Mouse (Mus musculus) E14TG2a.4 (cell line): ENCODE measurements around the gene Gprc5d.

Experiments used
- H3K27me3 ChIP-seq: 2 replicates; pipeline ENCODE4 v1.6.1; 2014; ENCODE audit warnings: low read length, control low read depth; ENCODE audit not compliant: insufficient read depth
- H3K36me3 ChIP-seq: 2 replicates; pipeline ENCODE4 v1.6.1; 2014; ENCODE audit warnings: low read length, control low read depth; ENCODE audit not compliant: insufficient read depth
- H3K4me1 ChIP-seq: replicated peaks from 2 replicates; pipeline ENCODE4 v1.6.1; 2014; ENCODE audit warnings: low read depth, low read length, control low read depth
- H3K4me3 ChIP-seq: replicated peaks from 2 replicates; pipeline ENCODE4 v1.5.1; 2014; ENCODE audit warnings: mild to moderate bottlenecking, low read length
- H3K9me3 ChIP-seq: 2 replicates; pipeline ENCODE4 v1.6.1; 2014; ENCODE audit warnings: low read length, control low read depth
- CTCF ChIP-seq: conservative IDR thresholded peaks from 2 replicates; pipeline ENCODE4 v1.5.1; 2014; ENCODE audit warnings: low read length
- NANOG ChIP-seq: IDR thresholded peaks from 2 replicates; pipeline ENCODE4 v1.6.1; 2014; ENCODE audit warnings: borderline replicate concordance, low read length, mixed read lengths
- POU5F1 ChIP-seq: IDR thresholded peaks from 2 replicates; pipeline ENCODE4 v1.6.1; 2014; ENCODE audit warnings: low read length, borderline replicate concordance

The Gprc5d gene

DNA sequence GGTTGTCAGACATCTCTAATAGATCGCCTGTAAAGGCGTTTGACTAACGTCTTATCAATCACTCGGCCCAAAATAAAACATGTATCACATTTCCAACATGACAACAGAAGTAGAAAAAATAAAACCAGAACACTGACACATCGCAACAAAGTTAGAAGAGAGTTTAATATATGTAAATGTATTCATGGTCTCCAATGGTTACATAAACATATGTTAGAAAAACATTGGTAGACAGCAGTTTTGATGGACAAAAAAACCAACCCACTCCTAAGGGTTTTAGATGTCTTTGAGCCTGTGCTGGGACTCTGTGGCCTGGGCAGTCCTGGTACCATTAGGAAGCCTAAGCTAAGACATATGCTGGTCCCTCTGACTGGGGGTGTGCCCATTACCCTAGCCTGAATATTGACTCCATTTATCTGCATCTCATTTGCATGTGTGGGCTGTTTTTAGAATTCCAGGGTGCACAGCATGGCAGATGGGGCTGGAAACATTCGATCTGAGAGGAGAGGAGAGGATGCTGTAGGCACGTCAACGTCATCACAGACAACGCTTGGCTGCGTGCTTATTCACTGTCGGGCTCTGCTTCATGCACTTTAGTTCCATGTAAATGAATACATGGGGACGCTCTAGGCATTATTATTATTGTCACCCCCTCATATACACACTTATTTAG lies 25.1 kb downstream of the Gprc5d start:
- no peak for TF ChIP-seq NANOG

DNA sequence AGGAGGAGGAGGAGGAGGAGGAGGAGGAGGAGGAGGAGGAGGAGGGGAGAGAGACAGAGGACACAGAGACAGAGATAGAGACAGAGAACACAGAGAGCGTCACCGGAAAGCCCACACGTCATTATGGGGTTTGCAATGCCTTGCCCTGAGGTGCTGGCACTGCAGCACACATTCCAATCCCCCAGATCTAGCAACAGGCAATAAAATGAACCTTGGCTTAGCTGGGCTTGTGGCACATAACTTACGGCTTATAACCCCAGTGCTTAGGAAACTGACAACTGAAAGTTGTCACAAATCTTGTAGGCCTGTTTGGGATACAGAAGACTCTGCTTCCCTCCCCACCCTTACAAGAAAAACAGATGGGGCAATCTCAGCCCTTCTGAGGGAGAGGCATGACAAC lies 27.4 kb downstream of the Gprc5d start:
- Histone ChIP-seq H3K4me1 (peaks cover 15% of the 10 kb centered on the region), H3K4me3 (no peak overlapping the region), H3K9me3 (no peaks in the 10 kb centered on the region), H3K36me3 (no peaks in the 10 kb centered on the region), H3K27me3 (no peaks in the 10 kb centered on the region; the same call in 1 of the 2 replicates)
- TF ChIP-seq POU5F1, result no peak
- no peak for TF ChIP-seq CTCF
- TF ChIP-seq NANOG, result no peak

More for the DNA sequence above, 25.1 kb downstream of the Gprc5d start:
- H3K27me3 ChIP-seq, result no peaks in the 10 kb centered on the region; the same call in 1 of the 2 replicates
- no peaks in the 10 kb centered on the region for H3K9me3 ChIP-seq
- no peaks in the 10 kb centered on the region for H3K36me3 ChIP-seq
- H3K4me1 ChIP-seq, result 0 out of 2 replicates have a peak, but pooled peaks cover under 1% of the 10 kb centered on the region
- H3K4me3 ChIP-seq, result no peak overlapping the region

DNA sequence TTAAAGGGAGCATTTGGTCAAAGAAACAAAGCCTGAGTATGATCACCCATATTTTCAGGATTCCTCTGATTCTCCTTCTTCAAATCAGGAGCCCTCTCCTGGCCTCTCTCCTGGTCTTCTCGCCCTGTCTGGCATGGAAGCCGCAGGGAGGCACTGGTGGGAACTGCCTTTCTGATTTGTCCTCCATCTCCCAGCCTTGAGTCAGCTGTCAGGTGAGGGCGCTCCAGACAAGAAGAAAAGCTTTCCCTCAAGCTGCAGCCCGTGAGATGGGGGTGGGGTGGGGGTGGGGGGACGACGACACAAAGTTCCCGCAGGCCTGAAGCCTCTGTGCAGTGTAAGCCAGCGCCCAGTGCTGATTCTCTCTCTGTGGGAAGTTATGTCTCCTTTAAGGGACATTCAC lies 28.3 kb downstream of the Gprc5d start:
- TF ChIP-seq CTCF (no peak), POU5F1 (no peak), NANOG (no peak)
- Histone ChIP-seq H3K27me3 (no peaks in the 10 kb centered on the region; the same call in 1 of the 2 replicates), H3K9me3 (no peaks in the 10 kb centered on the region), H3K4me3 (no peak overlapping the region), H3K36me3 (no peaks in the 10 kb centered on the region), H3K4me1 (peaks cover 16% of the 10 kb centered on the region)

DNA sequence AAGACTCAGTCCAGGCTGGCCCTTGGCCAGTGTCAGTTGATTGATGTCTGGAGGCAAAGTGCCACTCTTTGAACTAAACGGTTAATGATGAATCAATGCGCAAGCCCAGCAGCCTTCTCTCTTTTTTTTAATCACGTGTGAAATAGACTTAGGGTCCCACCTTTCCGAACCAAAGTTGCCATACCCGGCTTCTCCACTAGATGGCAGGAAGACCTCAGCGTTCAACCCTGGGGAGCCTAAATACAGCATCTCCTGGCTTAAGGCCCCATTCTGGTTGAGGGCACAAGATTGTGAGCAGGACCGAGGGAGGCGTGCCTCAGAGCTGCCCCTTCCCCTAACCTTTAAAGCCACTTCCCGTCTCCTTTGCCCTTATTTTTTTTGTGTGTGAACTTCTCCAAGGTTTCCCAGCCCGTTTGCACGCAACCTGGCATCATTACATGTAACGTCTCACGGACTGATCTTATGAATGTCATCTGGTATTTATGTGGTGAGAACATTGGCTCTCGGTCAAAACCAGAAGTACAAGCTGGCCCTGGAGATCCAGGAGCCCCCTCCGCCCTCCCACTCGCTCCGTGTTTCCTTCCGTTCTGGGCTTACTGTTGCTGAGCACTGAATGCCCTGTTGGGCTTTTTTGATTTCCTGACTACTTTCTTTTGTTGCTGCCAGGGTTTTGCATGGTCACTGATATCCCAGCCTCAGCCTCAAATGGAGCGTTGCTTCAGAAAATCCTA lies 30.2 kb downstream of the Gprc5d start:
- Histone ChIP-seq H3K4me3 (no peak overlapping the region), H3K36me3 (peaks cover 4% of the 10 kb centered on the region; the same call in 1 of the 2 replicates), H3K27me3 (no peaks in the 10 kb centered on the region; the same call in 1 of the 2 replicates), H3K9me3 (no peaks in the 10 kb centered on the region), H3K4me1 (peaks cover 25% of the 10 kb centered on the region)
- TF ChIP-seq CTCF (peak; percentile 89), POU5F1 (no peak)

DNA sequence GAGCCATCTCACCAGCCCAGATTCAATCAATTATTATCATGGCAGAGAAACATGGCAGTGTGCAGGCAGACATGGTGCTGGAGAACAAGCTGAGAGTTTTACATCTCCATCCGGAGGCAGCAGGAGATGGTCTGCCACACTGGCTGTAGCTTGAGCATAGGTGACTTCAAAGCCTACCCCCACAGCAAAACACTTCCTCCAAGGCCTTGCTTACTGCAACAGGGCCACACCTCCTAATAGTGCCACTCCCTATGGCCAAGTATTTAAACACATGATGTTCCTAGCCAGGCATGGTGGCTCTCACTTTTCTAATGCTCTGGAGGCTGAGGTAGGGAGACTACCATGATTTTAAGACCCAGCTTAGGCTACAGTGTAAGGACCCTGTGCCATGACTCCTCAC lies 32.4 kb downstream of the Gprc5d start:
- H3K4me1 ChIP-seq, result peaks cover 25% of the 10 kb centered on the region
- TF ChIP-seq CTCF (no peak), NANOG (no peak), POU5F1 (no peak)
- H3K36me3 ChIP-seq, result peaks cover 19% of the 10 kb centered on the region
- H3K4me3 ChIP-seq, result no peak overlapping the region
- no peaks in the 10 kb centered on the region for H3K9me3 ChIP-seq
- no peaks in the 10 kb centered on the region; the same call in 1 of the 2 replicates for H3K27me3 ChIP-seq

DNA sequence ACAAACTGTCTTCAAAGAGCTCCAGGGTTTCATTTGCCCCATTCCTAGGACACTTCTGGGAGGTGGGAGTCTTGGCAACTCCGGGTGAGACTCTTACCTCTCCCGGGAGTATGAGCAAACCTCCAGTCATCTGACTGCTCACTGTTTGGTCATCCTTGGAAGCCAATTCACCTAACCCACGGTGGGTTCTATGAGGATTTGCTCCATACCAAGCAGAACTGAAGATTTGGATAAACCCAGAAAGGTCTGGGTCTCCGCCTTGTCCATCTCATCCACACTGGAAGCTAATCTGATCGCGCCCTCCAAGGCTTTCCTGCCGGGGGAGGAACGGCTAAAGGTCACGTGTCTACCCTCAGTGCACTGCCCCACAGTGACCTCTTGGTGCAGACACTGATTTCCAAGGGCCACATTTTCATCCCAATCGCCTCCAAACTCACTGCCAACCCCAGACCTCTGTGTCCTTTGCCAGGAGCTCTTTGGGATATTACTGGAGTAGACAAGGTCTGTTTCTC lies 34.0 kb downstream of the Gprc5d start:
- Histone ChIP-seq H3K4me1 (peaks cover 33% of the 10 kb centered on the region), H3K27me3 (peaks cover under 1% of the 10 kb centered on the region; the same call in 1 of the 2 replicates), H3K36me3 (peaks cover 36% of the 10 kb centered on the region), H3K4me3 (peak overlapping the region; percentile 68), H3K9me3 (no peaks in the 10 kb centered on the region)
- TF ChIP-seq POU5F1, result no peak
- TF ChIP-seq NANOG, result no peak
- TF ChIP-seq CTCF, result no peak

DNA sequence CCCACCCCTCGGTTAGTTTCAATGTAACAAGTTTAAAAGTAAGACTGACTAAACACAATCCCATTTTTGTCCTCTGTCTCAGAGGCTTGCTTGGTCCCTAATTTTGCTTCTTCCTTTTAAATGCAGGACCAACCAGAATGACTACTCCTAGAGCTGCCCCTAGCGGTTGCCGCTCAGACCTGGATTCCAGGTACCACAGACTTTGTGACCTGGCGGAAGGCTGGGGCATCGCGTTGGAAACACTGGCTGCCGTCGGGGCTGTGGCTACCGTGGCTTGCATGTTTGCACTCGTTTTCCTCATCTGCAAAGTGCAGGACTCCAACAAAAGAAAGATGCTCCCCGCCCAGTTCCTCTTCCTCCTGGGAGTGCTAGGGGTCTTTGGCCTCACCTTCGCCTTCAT lies 39.7 kb downstream of the Gprc5d start:
- peaks cover 47% of the 10 kb centered on the region for H3K4me1 ChIP-seq
- TF ChIP-seq CTCF (peak; percentile 42), NANOG (no peak), POU5F1 (no peak)
- peak overlapping the region; percentile 72 for H3K4me3 ChIP-seq
- H3K27me3 ChIP-seq, result 0 out of 2 replicates have a peak, but pooled peaks cover 5% of the 10 kb centered on the region
- H3K9me3 ChIP-seq, result no peaks in the 10 kb centered on the region
- peaks cover 40% of the 10 kb centered on the region for H3K36me3 ChIP-seq

DNA sequence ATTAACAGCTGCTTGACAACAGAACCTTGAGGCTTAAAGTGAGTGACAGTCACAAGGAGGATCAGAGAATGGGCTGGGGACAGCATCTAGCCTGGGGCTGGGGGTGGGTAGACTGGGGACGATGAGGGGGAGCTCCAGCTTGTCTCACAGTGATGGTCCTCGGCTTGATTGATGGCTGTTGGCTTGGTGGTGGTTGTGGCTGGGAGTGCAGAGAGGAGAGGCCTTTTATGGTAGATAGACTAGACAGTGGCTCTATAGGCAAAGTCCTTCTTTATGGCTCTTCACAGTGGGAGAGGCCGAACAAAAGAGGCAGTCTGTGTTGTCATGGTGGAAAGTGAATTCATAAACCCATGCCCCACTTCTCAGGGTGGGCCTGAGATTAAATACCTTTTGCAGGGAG lies 41.9 kb downstream of the Gprc5d start:
- H3K4me3 ChIP-seq, result no peak overlapping the region
- TF ChIP-seq POU5F1 (no peak), NANOG (no peak), CTCF (no peak)
- H3K27me3 ChIP-seq, result 0 out of 2 replicates have a peak, but pooled peaks cover 5% of the 10 kb centered on the region
- H3K4me1 ChIP-seq, result peaks cover 58% of the 10 kb centered on the region
- no peaks in the 10 kb centered on the region for H3K9me3 ChIP-seq
- H3K36me3 ChIP-seq, result peaks cover 29% of the 10 kb centered on the region
